Mouse (Mus musculus) adrenal gland (tissue): ENCODE data around the gene Arpp19.

Source experiments
- intact Hi-C: fragments of 180-260 bp; cut with DNase I; formaldehyde crosslinking; loops from one replicate; pipeline ENCODE4 v1.15.1; 2025
- long read RNA-seq, 2 experiments: library from polyadenylated mRNA; unstranded; transcript quantifications; one replicate each; pipeline ENCODE4 v2.0.0; 2020; ENCODE audit warnings: borderline replicate concordance in 1 of 2; ENCODE audit not compliant: insufficient replicate concordance in 1 of 2

Arpp19 gene
- long read RNA-seq, experiment 1, full-length matches to known transcripts, result 353 of 359 reads
- long read RNA-seq, experiment 1, partial matches to known transcripts, result 1 of 359 reads
- long read RNA-seq, experiment 1, other reads (novel, unspliced or antisense), result 5 of 359 reads
- long read RNA-seq, experiment 2, full-length matches to known transcripts, result 384 of 398 reads
- long read RNA-seq, experiment 2, partial matches to known transcripts, result 1 of 398 reads
- long read RNA-seq, experiment 2, other reads (novel, unspliced or antisense), result 13 of 398 reads

GRCm38 (mm10) chr9:75037451-75038356 is at the start of gene Arpp19:
TSS of gene Arpp19 (plus strand) at chr9:75037614.
- intact Hi-C loops, result loop anchor here (10.0 kb wide), 1 partner anchor 133 kb away; no protein-coding TSS in a partner anchor

DNA sequence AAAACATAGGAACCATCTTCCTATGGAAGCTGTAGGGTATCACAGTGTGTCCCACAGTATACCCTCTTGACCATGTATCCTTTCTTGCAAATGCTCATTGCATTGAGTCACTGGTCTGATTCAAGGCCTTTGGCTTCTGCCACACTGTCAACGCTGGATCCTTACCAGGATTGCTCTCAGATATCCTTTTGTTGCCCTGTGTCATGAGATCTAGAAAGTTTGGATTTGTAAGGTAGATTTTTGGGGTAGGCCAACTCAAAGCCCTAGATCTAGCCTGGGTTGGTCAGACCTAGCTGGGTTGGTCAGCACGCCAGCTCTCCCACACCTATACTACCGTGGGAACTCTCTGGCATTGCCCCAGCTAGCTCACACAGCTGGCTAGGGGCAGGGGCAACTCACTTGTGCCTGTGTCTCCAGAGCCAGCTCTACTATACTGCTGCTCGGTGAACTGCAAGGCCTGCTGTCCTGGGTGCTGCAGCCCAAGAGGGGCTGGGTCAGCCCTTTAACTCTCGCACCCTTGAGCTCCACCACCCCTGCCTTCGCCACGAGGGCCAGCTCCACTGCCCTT is 48.4 kb upstream of the Arpp19 start:
- intact Hi-C loops, result no loop called here

DNA sequence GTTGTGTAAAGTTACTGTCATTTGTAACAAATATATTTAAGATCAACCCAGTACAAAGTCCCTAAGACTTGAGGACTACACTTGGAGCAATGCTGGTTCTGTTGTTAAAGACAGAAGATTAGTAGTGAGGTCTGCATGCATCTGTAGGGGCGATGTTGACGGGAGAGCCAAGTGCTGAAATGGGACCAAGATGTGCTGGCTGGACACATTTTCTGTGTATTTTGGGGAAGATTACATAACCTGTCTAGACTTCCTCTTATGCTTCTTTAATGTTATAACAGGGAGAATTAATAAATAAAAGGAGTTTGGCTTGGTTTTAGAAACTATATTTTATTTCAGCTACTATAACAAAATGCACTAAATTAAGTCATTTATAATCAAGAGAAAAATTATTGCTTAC is 47.4 kb upstream of the Arpp19 start:
- intact Hi-C loops, result no loop called here

GRCm38 (mm10) chr9:74994611-74995257 is 42.7 kb upstream of the Arpp19 start:
- intact Hi-C loops, result loop anchor here (5.0 kb wide), 1 partner anchor 72 kb away; no protein-coding TSS in a partner anchor

DNA sequence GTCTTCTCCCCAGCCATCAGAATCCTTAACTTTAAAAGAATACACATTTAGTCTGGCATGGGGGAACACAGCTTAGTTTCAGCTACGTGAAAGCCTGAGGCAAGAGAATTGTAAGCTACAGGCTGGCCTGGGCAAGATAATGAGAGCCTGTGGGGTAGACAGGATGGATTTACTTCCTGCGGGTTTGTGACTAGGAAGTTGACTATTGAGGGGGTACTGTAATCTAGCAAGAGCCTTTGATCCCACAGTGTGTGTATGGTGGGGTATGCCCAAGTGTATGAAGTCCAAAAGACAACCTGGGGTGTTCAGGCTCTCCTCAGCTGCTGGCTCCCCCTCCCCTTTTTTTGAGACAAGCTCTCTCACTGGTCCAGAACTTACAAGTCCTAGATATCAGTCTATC is 41.1 kb upstream of the Arpp19 start:
- intact Hi-C loops, result loop anchor here (5.0 kb wide), 1 partner anchor 74 kb away; no protein-coding TSS in a partner anchor

DNA sequence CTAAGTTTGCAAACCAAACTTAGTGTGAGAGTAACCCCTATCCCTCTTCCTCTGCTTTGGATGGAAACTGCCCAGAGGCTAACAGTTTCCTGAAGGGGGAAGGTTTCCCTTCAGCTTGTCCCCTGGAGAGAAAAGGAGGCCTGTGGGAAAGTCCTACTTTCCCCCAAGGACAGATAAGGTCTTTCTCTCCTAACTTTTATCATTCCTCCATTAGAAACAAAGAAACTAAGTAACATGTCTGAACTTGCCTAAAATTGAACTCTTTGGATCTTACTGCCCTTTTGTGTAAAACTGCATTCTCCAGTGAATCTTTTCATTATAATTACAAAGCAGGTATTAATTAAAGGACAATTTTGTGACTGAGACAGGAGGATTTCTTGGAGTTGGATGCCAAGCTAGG is 39.4 kb upstream of the Arpp19 start:
- intact Hi-C loops, result loop anchor here (5.0 kb wide), 1 partner anchor 76 kb away; no protein-coding TSS in a partner anchor

DNA sequence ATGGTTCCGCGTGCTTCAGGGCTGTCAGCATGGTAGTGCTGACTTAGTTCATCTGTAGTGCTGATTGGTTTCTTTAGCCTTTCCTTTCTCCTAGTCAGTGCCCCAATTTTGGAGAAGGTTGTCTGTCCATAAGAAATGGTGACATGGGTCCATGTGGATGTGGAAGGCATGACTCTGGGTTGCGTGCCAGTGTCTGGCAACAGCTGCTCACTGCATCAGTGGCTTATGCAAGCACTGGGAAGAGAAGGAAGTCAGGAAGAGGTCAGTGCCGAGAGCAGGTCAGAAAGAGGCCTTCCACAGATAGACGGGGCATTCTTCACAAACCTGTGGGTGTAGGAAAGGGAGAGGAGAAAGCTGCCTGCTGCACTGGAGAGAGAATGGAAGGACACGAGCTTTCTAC is 36.4 kb upstream of the Arpp19 start:
- intact Hi-C loops, result loop anchor here (10.0 kb wide), 1 partner anchor 96 kb away; no protein-coding TSS in a partner anchor

- intact Hi-C loops, result loop anchor here (10.0 kb wide), 1 partner anchor 97 kb away; no protein-coding TSS in a partner anchor
These were observed 35.7 kb upstream of the Arpp19 start for GRCm38 (mm10) chr9:75001611-75002204.

GRCm38 (mm10) chr9:75002262-75002661 is 35.2 kb upstream of the Arpp19 start:
- intact Hi-C loops, result loop anchor here (10.0 kb wide), 1 partner anchor 97 kb away; no protein-coding TSS in a partner anchor

DNA sequence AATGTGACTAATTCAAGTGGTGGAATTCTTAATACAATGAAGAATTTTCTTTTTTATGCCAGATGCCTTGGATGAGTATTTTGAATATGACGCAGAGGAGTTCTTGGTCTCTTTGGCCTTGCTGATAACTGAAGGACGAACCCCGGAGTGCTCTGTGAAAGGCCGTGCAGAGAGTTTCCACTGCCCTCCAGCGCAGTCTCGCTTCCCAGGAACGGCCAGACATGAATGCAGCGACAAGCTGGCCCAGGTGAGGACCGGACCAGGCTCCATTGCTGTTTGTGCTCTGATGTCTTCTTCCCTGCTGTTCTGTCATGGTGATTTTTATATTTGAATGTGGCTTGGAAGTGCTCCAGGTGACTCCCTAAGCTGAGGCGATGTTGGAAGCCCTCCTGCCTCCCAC is 33.2 kb upstream of the Arpp19 start:
- intact Hi-C loops, result loop anchor here (10.0 kb wide), 1 partner anchor 99 kb away; no protein-coding TSS in a partner anchor

DNA sequence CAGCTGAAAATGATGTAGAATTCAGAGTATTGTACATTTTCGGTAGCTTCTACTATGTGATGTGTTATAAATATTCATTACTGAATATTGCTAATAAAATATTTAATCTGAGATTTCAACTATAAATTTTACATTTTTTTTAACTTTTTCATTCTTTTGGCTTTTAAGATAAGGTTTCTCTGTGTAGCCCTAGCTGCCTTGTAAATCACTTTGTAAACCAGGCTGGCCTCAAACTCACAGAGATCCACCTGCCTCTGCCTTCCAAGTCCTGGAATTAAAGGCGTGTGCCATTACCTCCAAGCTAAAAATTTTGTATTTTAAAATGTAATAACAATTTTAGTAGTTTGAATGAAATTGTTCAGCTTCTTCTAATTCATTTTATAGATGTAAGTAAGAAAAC is 20.8 kb upstream of the Arpp19 start:
- intact Hi-C loops, result no loop called here

DNA sequence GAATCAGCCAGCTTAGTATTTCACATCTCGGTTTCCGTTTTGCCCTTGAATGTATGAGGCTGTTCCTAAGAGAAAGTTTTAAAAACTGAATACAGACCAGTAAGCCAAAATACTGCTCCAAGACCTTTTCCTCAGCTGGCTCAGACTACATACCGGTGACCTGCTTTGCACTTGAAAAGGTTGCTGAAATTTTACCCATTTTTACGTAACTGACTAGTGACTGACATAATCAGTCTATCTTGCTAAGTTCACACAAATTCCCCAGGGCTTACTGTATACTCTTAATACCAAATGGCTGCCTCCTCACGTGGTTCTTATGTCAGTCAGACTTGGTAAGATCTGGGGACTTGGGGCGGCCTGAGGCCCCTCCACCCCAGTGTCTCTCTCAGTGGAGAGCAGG is 18.2 kb upstream of the Arpp19 start:
- intact Hi-C loops, result no loop called here

DNA sequence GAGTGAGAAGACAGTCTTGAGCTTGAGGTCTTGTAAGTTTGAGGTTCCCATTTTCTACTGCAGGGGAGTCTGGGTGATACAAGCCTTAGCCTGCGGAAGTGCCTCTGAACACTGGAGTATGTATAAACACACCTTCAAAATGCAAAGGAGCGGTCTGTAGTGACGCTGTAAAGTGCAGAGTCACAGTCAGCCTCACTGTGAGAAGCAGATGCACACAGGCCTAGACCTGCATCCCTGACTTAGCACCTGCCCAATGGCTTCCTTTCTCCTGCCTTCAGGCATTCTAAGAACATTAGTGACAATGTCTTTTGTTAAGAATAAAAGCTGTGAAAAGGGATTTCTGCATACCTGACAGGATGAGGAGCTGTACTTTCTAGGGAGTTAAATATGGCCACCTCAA is 17.8 kb upstream of the Arpp19 start:
- intact Hi-C loops, result no loop called here

DNA sequence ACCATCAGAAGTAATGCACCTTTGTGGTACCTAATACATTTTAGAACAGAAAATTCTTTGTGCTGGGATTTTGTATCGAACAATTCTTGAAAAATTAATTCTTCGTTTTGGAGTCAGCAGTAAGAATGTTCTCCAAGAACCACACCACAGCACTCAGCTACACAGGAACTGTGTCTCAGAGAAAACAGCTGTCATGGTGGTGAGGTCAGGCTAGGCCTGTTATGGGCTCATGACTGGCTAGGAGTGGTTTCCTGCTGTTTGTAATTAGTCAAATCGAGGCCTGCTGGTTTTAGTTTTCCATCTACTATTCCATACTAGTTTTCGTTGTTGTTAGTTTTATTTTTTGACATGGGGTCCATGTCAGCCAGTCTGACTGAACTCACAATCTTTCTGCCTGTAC is 16.9 kb upstream of the Arpp19 start:
- intact Hi-C loops, result loop anchor here (5.0 kb wide), 1 partner anchor 68 kb away; the partner anchor contains the start of gene Fam214a

GRCm38 (mm10) chr9:75022546-75022945 is 14.9 kb upstream of the Arpp19 start:
- intact Hi-C loops, result loop anchor here (5.0 kb wide), 1 partner anchor 70 kb away; the partner anchor contains the start of gene Fam214a

GRCm38 (mm10) chr9:75023150-75023894 is 14.1 kb upstream of the Arpp19 start:
- intact Hi-C loops, result loop anchor here (5.0 kb wide), 1 partner anchor 71 kb away; the partner anchor contains the start of gene Fam214a

- intact Hi-C loops, result loop anchor here (5.0 kb wide), 1 partner anchor 72 kb away; the partner anchor contains the start of gene Fam214a
These were observed 13.3 kb upstream of the Arpp19 start for GRCm38 (mm10) chr9:75024089-75024488.

DNA sequence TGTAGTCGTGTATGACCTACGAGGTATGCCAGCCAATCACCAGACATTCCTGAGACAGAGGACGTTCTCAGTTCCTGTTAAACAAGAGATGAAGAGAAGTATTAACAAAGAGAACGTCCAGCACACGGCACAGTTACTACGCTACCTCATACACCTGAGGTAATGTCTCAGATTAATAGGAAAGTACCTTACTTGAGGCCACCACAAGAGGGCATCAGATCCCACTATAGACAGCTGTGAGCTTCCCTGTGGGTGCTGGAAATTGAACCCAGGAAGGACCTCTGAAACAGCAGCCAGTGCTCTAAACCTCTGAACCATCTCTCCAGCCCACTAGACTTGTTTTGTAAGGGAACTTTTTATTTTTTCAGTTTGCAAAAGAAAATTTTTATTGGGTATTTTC is 11.7 kb upstream of the Arpp19 start:
- intact Hi-C loops, result no loop called here

GRCm38 (mm10) chr9:75032408-75032807 is 5.0 kb upstream of the Arpp19 start:
- intact Hi-C loops, result loop anchor here (10.0 kb wide), 1 partner anchor 128 kb away; no protein-coding TSS in a partner anchor
